Mouse (Mus musculus): ENCODE measurements at regions not wholly inside any gene's neighbourhood (a gene's known extent, or its start where the extent isn't known, plus 50 kb on each side); places are given as distances from the start of the nearest gene placed in this dataset.

- intact Hi-C loops (cut with DNase I) = no loop called here
These were observed 96.2 kb downstream of the Gm26897 start for GRCm38 (mm10) chr5:111829891-111830290.

- intact Hi-C loops (cut with DNase I) = no loop called here
These were observed 102.3 kb downstream of the Gm26897 start for GRCm38 (mm10) chr5:111835737-111836667.

GRCm38 (mm10) chr5:111836668-111837234 lies 103.0 kb downstream of the Gm26897 start:
- intact Hi-C loops (cut with DNase I) = no loop called here

GRCm38 (mm10) chr5:111842461-111842860 lies 108.7 kb downstream of the Gm26897 start:
- intact Hi-C loops (cut with DNase I) = no loop called here

GRCm38 (mm10) chr5:111843622-111844239 lies 110.0 kb downstream of the Gm26897 start:
- intact Hi-C loops (cut with DNase I) = no loop called here

GRCm38 (mm10) chr5:111844528-111844927 lies 110.8 kb downstream of the Gm26897 start:
- intact Hi-C loops (cut with DNase I) = no loop called here

- intact Hi-C loops (cut with DNase I) = no loop called here
These were observed 115.2 kb downstream of the Gm26897 start for GRCm38 (mm10) chr5:111848917-111849316.

GRCm38 (mm10) chr5:111852682-111853081 lies 119.0 kb downstream of the Gm26897 start:
- intact Hi-C loops (cut with DNase I) = no loop called here

GRCm38 (mm10) chr5:111855366-111855765 lies 121.6 kb downstream of the Gm26897 start:
- intact Hi-C loops (cut with DNase I) = no loop called here

GRCm38 (mm10) chr5:111857200-111857599 lies 123.5 kb downstream of the Gm26897 start:
- intact Hi-C loops (cut with DNase I) = no loop called here

- intact Hi-C loops (cut with DNase I) = no loop called here
These were observed 126.7 kb downstream of the Gm26897 start for GRCm38 (mm10) chr5:111860436-111860835.

- intact Hi-C loops (cut with DNase I) = no loop called here
These were observed 128.6 kb downstream of the Gm26897 start for GRCm38 (mm10) chr5:111862331-111862730.

GRCm38 (mm10) chr5:111863922-111864321 lies 130.2 kb downstream of the Gm26897 start:
- intact Hi-C loops (cut with DNase I) = no loop called here

- intact Hi-C loops (cut with DNase I) = no loop called here
These were observed 130.9 kb downstream of the Gm26897 start for GRCm38 (mm10) chr5:111864606-111865005.

GRCm38 (mm10) chr5:111869011-111869410 lies 135.3 kb downstream of the Gm26897 start:
- intact Hi-C loops (cut with DNase I) = no loop called here

GRCm38 (mm10) chr5:111877165-111877793 lies 143.6 kb downstream of the Gm26897 start:
- intact Hi-C loops (cut with DNase I) = no loop called here

GRCm38 (mm10) chr5:111879044-111879443 lies 145.3 kb downstream of the Gm26897 start:
- intact Hi-C loops (cut with DNase I) = no loop called here

GRCm38 (mm10) chr5:111880268-111880667 lies 146.5 kb downstream of the Gm26897 start:
- intact Hi-C loops (cut with DNase I) = no loop called here

GRCm38 (mm10) chr5:111881517-111881916 lies 147.8 kb downstream of the Gm26897 start:
- intact Hi-C loops (cut with DNase I) = no loop called here

- intact Hi-C loops (cut with DNase I) = no loop called here
These were observed 153.6 kb downstream of the Gm26897 start for GRCm38 (mm10) chr5:111887281-111887680.

GRCm38 (mm10) chr5:111890800-111891199 lies 157.1 kb downstream of the Gm26897 start:
- intact Hi-C loops (cut with DNase I) = no loop called here

GRCm38 (mm10) chr5:111891261-111891693 lies 157.6 kb downstream of the Gm26897 start:
- intact Hi-C loops (cut with DNase I) = no loop called here
